Mouse (Mus musculus) olfactory bulb, adult 2 months (tissue): ENCODE measurements at regions not wholly inside any gene's neighbourhood (a gene's known extent, or its start where the extent isn't known, plus 50 kb on each side); places are given as distances from the start of the nearest gene placed in this dataset.

Experiments
- H3K27ac ChIP-seq: fragments of 200-500 bp; 2 replicates; pipeline ENCODE4 v1.5.1; 2012; ENCODE audit warnings: low read depth, low read length; ENCODE audit not compliant: insufficient read depth
- H3K4me1 ChIP-seq: fragments of 200-500 bp; 2 replicates; pipeline ENCODE4 v1.6.1; 2012; ENCODE audit warnings: low read length; ENCODE audit not compliant: control insufficient read depth, insufficient read depth
- H3K4me3 ChIP-seq: fragments of 200-500 bp; 2 replicates; pipeline ENCODE4 v1.5.1; 2012; ENCODE audit warnings: mild to moderate bottlenecking, low read depth, low read length, moderate library complexity; ENCODE audit not compliant: insufficient read depth
- CTCF ChIP-seq: fragments of 200-500 bp; IDR thresholded peaks from 2 replicates; pipeline ENCODE4 v1.5.1; 2012; ENCODE audit warnings: low read depth, mild to moderate bottlenecking, low read length, moderate library complexity; ENCODE audit not compliant: insufficient read depth
- POLR2A ChIP-seq: fragments of 200-500 bp; IDR thresholded peaks from 2 replicates; pipeline ENCODE4 v1.6.1; 2012; ENCODE audit warnings: mild to moderate bottlenecking, low read depth, low read length, moderate library complexity; ENCODE audit not compliant: insufficient read depth
- WGBS: fragments of 180-500 bp; shearing (Covaris S2); methylation state at CpG from one replicate; pipeline ENCODE4 v1.1.7; 2018; 5-methylcytosine and 5-hydroxymethylcytosine counted together

DNA sequence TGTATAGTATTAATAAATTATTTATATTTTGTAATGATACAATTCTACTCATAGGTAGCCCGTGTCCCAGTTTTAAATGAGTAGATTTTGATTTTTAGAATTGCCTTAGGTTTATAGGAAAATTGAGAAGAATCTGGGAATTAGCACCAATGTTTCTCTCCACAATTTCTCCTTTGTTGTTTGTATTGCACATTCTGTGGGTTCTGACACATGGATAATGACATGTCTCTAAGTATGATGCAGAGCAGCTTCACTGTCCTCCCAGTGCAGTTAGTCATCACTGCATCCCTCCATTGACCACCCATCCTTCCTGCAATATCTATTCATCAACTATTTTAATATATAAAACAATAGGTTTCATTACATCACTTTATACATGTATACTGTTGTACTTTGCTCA, 464.6 kb upstream of the Adamts5 start:
- H3K4me3 ChIP-seq: no peak overlapping the region
- 98% methylated on average over 1 of the region's 1 CpGs for WGBS
- no peak overlapping the region for H3K27ac ChIP-seq
- TF ChIP-seq POLR2A (no peak), CTCF (no peak)
- no peaks in the 10 kb centered on the region for H3K4me1 ChIP-seq

DNA sequence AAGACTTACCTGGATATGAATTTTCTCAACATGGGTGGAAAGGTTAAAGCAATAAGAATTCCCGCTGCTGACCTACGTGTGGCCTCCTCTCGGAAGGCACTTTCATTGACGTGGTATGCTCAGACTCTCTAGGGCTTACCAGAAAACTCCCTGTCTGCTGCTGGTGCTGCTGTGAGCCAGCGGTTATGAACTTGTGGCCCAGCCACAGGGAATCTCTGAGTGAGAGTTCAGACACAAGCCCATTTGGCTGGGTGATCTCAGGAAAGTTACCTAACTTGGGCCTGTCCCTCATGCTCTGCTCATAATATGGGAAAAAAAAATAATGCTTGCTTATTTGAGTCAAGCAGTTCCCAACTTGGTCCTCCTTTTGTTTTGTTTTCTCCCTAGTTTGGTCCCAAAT, 459.5 kb upstream of the Adamts5 start:
- TF ChIP-seq CTCF: no peak
- no peak for TF ChIP-seq POLR2A
- 92% methylated on average over 5 of the region's 5 CpGs for WGBS
- Histone ChIP-seq H3K4me3 (no peak overlapping the region), H3K27ac (no peak overlapping the region), H3K4me1 (no peaks in the 10 kb centered on the region)

DNA sequence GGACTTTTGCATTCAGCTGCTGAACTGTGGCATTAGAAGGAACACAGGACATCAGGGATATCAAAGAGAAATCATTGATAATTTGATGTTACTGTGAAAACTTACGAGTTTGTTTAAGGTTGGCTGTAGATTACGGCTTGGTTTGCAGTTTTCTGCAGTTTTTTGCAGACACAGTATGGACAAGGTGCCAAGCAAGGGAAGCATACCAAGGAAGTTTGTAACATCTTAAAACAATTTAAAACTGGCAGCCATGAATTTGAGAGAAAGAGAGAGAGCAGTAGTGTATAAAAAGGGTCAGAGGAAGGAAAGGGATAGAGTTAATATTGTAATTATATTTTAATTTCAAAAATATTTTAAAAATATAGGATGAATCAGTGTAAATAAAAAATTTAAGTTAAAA, 453.4 kb upstream of the Adamts5 start:
- 87% methylated on average over 2 of the region's 2 CpGs for WGBS
- Histone ChIP-seq H3K4me3 (no peak overlapping the region), H3K27ac (no peak overlapping the region), H3K4me1 (no peaks in the 10 kb centered on the region)
- TF ChIP-seq POLR2A: no peak
- no peak for TF ChIP-seq CTCF

- TF ChIP-seq POLR2A (no peak), CTCF (no peak)
- Histone ChIP-seq H3K4me1 (no peaks in the 10 kb centered on the region), H3K27ac (no peak overlapping the region), H3K4me3 (no peak overlapping the region)
- WGBS: 94% methylated on average over 5 of the region's 5 CpGs
Observed at GRCm38 (mm10) chr16:86347753-86348152, 446.1 kb upstream of the Adamts5 start.

DNA sequence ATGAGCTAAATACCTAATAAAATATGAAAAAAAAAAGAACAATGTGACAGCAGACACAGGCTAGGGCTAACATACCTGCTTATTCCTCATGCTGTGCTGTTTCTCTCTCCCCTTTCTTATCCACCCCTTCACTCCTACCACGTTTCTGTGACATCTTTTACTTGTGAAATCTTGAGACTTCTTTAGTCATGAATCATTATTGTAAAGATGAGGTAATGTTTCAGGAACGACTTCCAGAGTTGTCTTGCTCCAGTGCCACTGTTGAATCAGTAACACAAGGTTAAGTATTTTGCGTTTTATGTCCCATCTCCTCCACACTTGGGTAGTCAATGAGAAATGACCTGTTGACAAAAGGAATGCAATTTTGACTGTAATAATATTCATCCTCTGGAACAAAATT, 445.3 kb upstream of the Adamts5 start:
- TF ChIP-seq POLR2A: no peak
- TF ChIP-seq CTCF: no peak
- 66% methylated on average over 3 of the region's 3 CpGs for WGBS
- no peaks in the 10 kb centered on the region for H3K4me1 ChIP-seq
- no peak overlapping the region for H3K4me3 ChIP-seq
- H3K27ac ChIP-seq: no peak overlapping the region

- WGBS: 82% methylated on average over 2 of the region's 2 CpGs
- H3K4me3 ChIP-seq: no peak overlapping the region
- no peak for TF ChIP-seq POLR2A
- no peak for TF ChIP-seq CTCF
- no peak overlapping the region for H3K27ac ChIP-seq
- H3K4me1 ChIP-seq: no peaks in the 10 kb centered on the region
Observed at GRCm38 (mm10) chr16:86340311-86340710, 438.7 kb upstream of the Adamts5 start.

- Histone ChIP-seq H3K4me3 (no peak overlapping the region), H3K4me1 (no peaks in the 10 kb centered on the region), H3K27ac (no peak overlapping the region)
- 69% methylated on average over 2 of the region's 2 CpGs for WGBS
- TF ChIP-seq CTCF (no peak), POLR2A (no peak)
Observed at GRCm38 (mm10) chr16:86325406-86325805, 423.8 kb upstream of the Adamts5 start.

GRCm38 (mm10) chr16:86318898-86319297, 417.3 kb upstream of the Adamts5 start:
- Histone ChIP-seq H3K4me1 (no peaks in the 10 kb centered on the region), H3K4me3 (no peak overlapping the region), H3K27ac (no peak overlapping the region)
- WGBS: 84% methylated on average over 2 of the region's 2 CpGs
- TF ChIP-seq CTCF: no peak
- no peak for TF ChIP-seq POLR2A

- Histone ChIP-seq H3K4me3 (no peak overlapping the region), H3K4me1 (no peaks in the 10 kb centered on the region), H3K27ac (no peak overlapping the region)
- no peak for TF ChIP-seq POLR2A
- TF ChIP-seq CTCF: no peak
- 68% methylated on average over 2 of the region's 2 CpGs for WGBS
Observed at GRCm38 (mm10) chr16:86309696-86310095, 408.1 kb upstream of the Adamts5 start.

DNA sequence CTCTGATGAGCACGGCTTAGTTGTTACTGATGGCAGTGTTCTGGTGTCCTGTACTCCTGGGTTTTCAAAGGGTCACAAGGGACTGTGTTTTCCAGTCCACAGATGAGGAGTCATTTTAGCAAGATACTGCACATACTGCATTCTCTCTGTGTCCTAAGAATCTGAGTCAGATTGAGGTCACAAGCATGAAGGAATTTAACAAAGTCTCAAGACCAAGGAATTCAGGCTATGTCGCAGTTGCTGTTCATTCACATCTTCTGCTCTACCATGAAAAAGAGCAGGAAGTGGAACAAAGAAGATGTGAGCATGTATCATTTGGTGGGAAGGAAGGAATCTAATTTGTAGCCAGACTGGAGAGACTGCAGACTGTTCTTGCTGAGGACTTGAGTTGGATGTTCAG, 402.2 kb upstream of the Adamts5 start:
- Histone ChIP-seq H3K4me3 (no peak overlapping the region), H3K4me1 (no peaks in the 10 kb centered on the region), H3K27ac (no peak overlapping the region)
- TF ChIP-seq CTCF (no peak), POLR2A (no peak)
- 91% methylated on average over 2 of the region's 2 CpGs for WGBS
